Mouse (Mus musculus): Measurements from ENCODE around the gene Myo1f. TPM values are rescaled to one million over a fixed set of nuclear protein-coding genes. Genes with fewer than 3 reads are reported as not detected.

Gene Myo1f
- polyA plus RNA-seq, 1 experiment from 2014 or later = 3.0 TPM

- Histone ChIP-seq H3K36me3 (peaks cover 78% of the 10 kb centered on the region), H3K9me3 (no peaks in the 10 kb centered on the region), H3K4me3 (no peak overlapping the region), H3K27ac (replicated peaks) (no peak overlapping the region), H3K27me3 (replicated peaks) (no peaks in the 10 kb centered on the region), H3K4me2 (no peak overlapping the region), H3K9ac (no peak overlapping the region), H3K4me1 (no peaks in the 10 kb centered on the region)
- WGBS = 80% methylated on average over 3 of the region's 3 CpGs
- ATAC-seq (ENCODE audit: extremely low read depth, insufficient number of reproducible peaks, low FRiP score, low TSS enrichment) = no peak
Observed at GRCm38 (mm10) chr17:33539106-33539675, 16.3 kb upstream of the Myo1f start.

- no peak overlapping the region for H3K9ac ChIP-seq
- no peak for ATAC-seq (ENCODE audit: extremely low read depth, insufficient number of reproducible peaks, low FRiP score, low TSS enrichment)
- H3K4me2 ChIP-seq = no peak overlapping the region
- 84% methylated on average over 4 of the region's 4 CpGs for WGBS
- H3K36me3 ChIP-seq = peaks cover 78% of the 10 kb centered on the region
- no peak overlapping the region for H3K27ac ChIP-seq (replicated peaks)
- H3K4me3 ChIP-seq = no peak overlapping the region
- no peaks in the 10 kb centered on the region for H3K4me1 ChIP-seq
- H3K9me3 ChIP-seq = no peaks in the 10 kb centered on the region
- no peaks in the 10 kb centered on the region for H3K27me3 ChIP-seq (replicated peaks)
Observed at GRCm38 (mm10) chr17:33539878-33540277, 15.6 kb upstream of the Myo1f start.

- H3K4me2 ChIP-seq = no peak overlapping the region
- no peak for ATAC-seq (ENCODE audit: extremely low read depth, insufficient number of reproducible peaks, low FRiP score, low TSS enrichment)
- no peaks in the 10 kb centered on the region for H3K27me3 ChIP-seq (replicated peaks)
- no peak overlapping the region for H3K4me3 ChIP-seq
- peaks cover 98% of the 10 kb centered on the region for H3K36me3 ChIP-seq
- WGBS = 86% methylated on average over 6 of the region's 6 CpGs
- no peak overlapping the region for H3K27ac ChIP-seq (replicated peaks)
- no peaks in the 10 kb centered on the region for H3K9me3 ChIP-seq
- no peak overlapping the region for H3K9ac ChIP-seq
- no peaks in the 10 kb centered on the region for H3K4me1 ChIP-seq
Observed at GRCm38 (mm10) chr17:33549212-33549611, 6.3 kb upstream of the Myo1f start.

DNA sequence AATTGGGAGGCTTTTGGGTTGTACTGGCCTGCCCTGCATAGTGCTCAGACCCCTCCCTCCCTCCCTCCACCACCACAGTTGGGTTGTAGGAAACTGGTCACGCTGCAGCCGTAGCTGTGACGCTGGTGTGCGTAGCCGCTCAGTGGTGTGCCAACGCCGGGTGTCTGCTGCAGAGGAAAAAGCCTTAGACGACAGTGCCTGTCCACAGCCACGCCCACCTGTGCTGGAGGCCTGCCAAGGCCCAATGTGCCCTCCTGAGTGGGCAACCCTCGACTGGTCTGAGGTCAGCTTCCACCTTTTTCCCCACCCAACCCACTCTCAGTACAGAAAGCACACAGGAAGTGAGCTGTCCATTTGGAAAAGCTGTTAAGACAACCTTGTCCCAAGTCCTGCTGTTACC is 5.1 kb upstream of the Myo1f start:
- WGBS = 75% methylated on average over 10 of the region's 10 CpGs
- Histone ChIP-seq H3K9ac (no peak overlapping the region), H3K27ac (replicated peaks) (no peak overlapping the region), H3K4me2 (no peak overlapping the region), H3K36me3 (peaks cover 86% of the 10 kb centered on the region), H3K27me3 (replicated peaks) (no peaks in the 10 kb centered on the region), H3K4me3 (no peak overlapping the region), H3K4me1 (no peaks in the 10 kb centered on the region), H3K9me3 (no peaks in the 10 kb centered on the region)
- no peak for ATAC-seq (ENCODE audit: extremely low read depth, insufficient number of reproducible peaks, low FRiP score, low TSS enrichment)

- Histone ChIP-seq H3K27ac (replicated peaks) (no peak overlapping the region), H3K9ac (no peak overlapping the region), H3K4me1 (no peaks in the 10 kb centered on the region), H3K9me3 (no peaks in the 10 kb centered on the region), H3K36me3 (peaks cover 69% of the 10 kb centered on the region), H3K27me3 (replicated peaks) (no peaks in the 10 kb centered on the region), H3K4me3 (no peak overlapping the region), H3K4me2 (no peak overlapping the region)
- whole genome bisulfite sequencing = 83% methylated on average over 4 of the region's 4 CpGs
- ATAC-seq (ENCODE audit: extremely low read depth, insufficient number of reproducible peaks, low FRiP score, low TSS enrichment) = no peak
Observed at GRCm38 (mm10) chr17:33552113-33552512, 3.4 kb upstream of the Myo1f start.

DNA sequence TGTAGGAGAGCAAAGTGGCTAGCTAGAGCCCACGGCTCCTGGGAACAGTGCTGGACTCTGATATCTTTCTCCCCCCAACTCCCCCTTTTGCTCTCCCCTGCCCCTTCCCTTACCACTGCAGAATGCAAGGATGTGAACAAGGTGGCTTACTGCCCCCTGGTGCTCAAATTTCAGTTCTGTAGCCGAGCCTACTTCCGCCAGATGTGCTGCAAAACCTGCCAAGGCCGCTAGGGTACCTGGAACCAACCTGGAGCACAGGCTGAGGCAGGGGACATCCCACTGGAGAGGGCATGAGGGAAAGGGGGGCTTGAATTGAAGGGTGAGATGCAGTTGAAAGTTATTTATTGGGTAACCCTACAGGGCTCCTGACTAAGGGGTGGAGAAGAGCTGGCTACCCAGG is 2.5 kb upstream of the Myo1f start:
- Histone ChIP-seq H3K36me3 (peaks cover 61% of the 10 kb centered on the region), H3K9me3 (no peaks in the 10 kb centered on the region), H3K27ac (replicated peaks) (no peak overlapping the region), H3K4me3 (no peak overlapping the region), H3K4me2 (no peak overlapping the region), H3K4me1 (no peaks in the 10 kb centered on the region), H3K27me3 (replicated peaks) (no peaks in the 10 kb centered on the region), H3K9ac (no peak overlapping the region)
- WGBS = 53% methylated on average over 4 of the region's 4 CpGs
- no peak for ATAC-seq (ENCODE audit: extremely low read depth, insufficient number of reproducible peaks, low FRiP score, low TSS enrichment)

DNA sequence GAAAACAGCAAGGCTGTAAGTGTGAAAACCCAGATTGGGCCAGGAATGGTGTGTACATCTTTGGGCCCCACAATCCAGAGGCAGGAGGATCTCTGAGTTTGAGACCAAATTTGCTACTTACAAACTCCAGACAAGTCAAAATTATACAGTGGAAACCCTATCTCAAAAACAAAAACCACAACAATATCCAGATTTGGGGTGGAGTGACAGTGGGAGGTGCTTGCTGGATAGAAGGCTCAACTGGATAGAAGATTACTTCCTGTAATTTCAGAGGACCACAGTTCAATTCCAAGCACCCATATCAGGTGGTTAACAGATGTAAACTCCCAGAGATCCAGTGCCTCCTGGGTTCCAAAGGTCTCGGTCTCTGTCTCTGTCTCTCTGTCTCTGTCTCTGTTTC is 971 bp upstream of the Myo1f start:
- no peaks in the 10 kb centered on the region for H3K4me1 ChIP-seq
- ATAC-seq (ENCODE audit: extremely low read depth, insufficient number of reproducible peaks, low FRiP score, low TSS enrichment) = no peak
- peaks cover 45% of the 10 kb centered on the region for H3K36me3 ChIP-seq
- no peak overlapping the region for H3K9ac ChIP-seq
- H3K27me3 ChIP-seq (replicated peaks) = no peaks in the 10 kb centered on the region
- no peak overlapping the region for H3K27ac ChIP-seq (replicated peaks)
- H3K4me2 ChIP-seq = no peak overlapping the region
- H3K4me3 ChIP-seq = no peak overlapping the region
- H3K9me3 ChIP-seq = no peaks in the 10 kb centered on the region
- 95% methylated on average over 1 of the region's 1 CpGs for WGBS

DNA sequence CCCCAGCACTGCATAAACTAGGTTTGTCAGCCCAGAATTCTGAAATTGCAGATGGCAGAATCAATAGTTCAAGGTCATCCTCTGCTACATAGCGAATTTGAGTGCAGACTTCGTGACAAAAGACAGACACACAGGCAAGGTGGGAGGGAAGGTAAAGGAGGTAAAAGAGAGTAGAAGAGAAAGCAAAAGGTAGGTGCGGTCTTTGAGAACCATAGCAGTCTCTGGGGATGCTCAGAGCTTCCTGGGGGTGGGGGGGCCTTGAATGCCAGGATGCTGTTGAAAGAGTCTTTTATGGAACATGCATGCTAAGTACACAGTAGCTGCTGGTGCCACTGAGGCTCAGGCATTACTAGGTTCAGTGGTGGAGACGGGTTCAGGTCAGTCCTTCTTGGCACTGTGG is 2.4 kb downstream of the Myo1f start:
- H3K27ac ChIP-seq (replicated peaks) = no peak overlapping the region
- H3K4me1 ChIP-seq = no peaks in the 10 kb centered on the region
- peaks cover 13% of the 10 kb centered on the region for H3K36me3 ChIP-seq
- H3K27me3 ChIP-seq (replicated peaks) = no peaks in the 10 kb centered on the region
- ATAC-seq (ENCODE audit: extremely low read depth, insufficient number of reproducible peaks, low FRiP score, low TSS enrichment) = no peak
- no peak overlapping the region for H3K4me2 ChIP-seq
- no peak overlapping the region for H3K4me3 ChIP-seq
- no peak overlapping the region for H3K9ac ChIP-seq
- WGBS = 74% methylated on average over 4 of the region's 4 CpGs
- no peaks in the 10 kb centered on the region for H3K9me3 ChIP-seq

- Histone ChIP-seq H3K4me3 (no peak overlapping the region), H3K27me3 (replicated peaks) (no peaks in the 10 kb centered on the region), H3K9me3 (no peaks in the 10 kb centered on the region), H3K4me2 (no peak overlapping the region), H3K27ac (replicated peaks) (no peak overlapping the region), H3K36me3 (no peaks in the 10 kb centered on the region), H3K9ac (no peak overlapping the region), H3K4me1 (no peaks in the 10 kb centered on the region)
- ATAC-seq (ENCODE audit: extremely low read depth, insufficient number of reproducible peaks, low FRiP score, low TSS enrichment) = no peak
- 52% methylated on average over 2 of the region's 2 CpGs for WGBS
Observed at GRCm38 (mm10) chr17:33563527-33564076, 8.1 kb downstream of the Myo1f start.

DNA sequence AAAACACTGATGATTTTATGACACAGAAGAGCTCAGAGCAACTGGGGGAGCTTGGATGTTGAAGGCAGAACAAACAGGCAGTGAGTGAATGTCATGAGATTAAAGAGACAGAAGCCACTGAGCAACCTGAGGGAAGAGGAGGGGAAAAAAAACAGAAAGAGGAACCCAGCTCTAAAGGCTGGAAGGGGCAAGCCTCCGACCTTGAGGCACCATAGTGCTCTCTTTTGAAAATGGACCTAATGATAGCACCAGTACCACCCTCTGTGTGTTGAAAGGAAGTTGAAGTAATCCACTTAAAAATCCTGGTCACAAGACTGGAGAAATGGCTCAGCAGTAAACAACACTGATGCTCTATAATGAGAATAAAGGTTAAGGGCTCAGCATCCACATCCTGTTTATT is 9.1 kb downstream of the Myo1f start:
- ATAC-seq (ENCODE audit: extremely low read depth, insufficient number of reproducible peaks, low FRiP score, low TSS enrichment) = no peak
- no peaks in the 10 kb centered on the region for H3K36me3 ChIP-seq
- no peak overlapping the region for H3K9ac ChIP-seq
- no peak overlapping the region for H3K27ac ChIP-seq (replicated peaks)
- H3K4me2 ChIP-seq = no peak overlapping the region
- no peaks in the 10 kb centered on the region for H3K4me1 ChIP-seq
- no peak overlapping the region for H3K4me3 ChIP-seq
- no peaks in the 10 kb centered on the region for H3K9me3 ChIP-seq
- WGBS = 28% methylated on average over 1 of the region's 1 CpGs
- H3K27me3 ChIP-seq (replicated peaks) = no peaks in the 10 kb centered on the region

- Histone ChIP-seq H3K36me3 (no peaks in the 10 kb centered on the region), H3K9me3 (no peaks in the 10 kb centered on the region), H3K9ac (no peak overlapping the region), H3K4me1 (no peaks in the 10 kb centered on the region), H3K27me3 (replicated peaks) (no peaks in the 10 kb centered on the region), H3K27ac (replicated peaks) (no peak overlapping the region), H3K4me2 (no peak overlapping the region), H3K4me3 (no peak overlapping the region)
- WGBS = 54% methylated on average over 2 of the region's 2 CpGs
- no peak for ATAC-seq (ENCODE audit: extremely low read depth, insufficient number of reproducible peaks, low FRiP score, low TSS enrichment)
Observed at GRCm38 (mm10) chr17:33566182-33566581, 10.7 kb downstream of the Myo1f start.

GRCm38 (mm10) chr17:33584061-33584460 is 28.6 kb downstream of the Myo1f start:
- Histone ChIP-seq H3K4me3 (no peak overlapping the region), H3K36me3 (no peaks in the 10 kb centered on the region), H3K27me3 (replicated peaks) (peaks cover 3% of the 10 kb centered on the region; the same call in 1 of the 2 replicates), H3K4me1 (no peaks in the 10 kb centered on the region), H3K9me3 (no peaks in the 10 kb centered on the region), H3K9ac (no peak overlapping the region), H3K4me2 (no peak overlapping the region), H3K27ac (replicated peaks) (no peak overlapping the region)
- ATAC-seq (ENCODE audit: extremely low read depth, insufficient number of reproducible peaks, low FRiP score, low TSS enrichment) = no peak
- 71% methylated on average over 4 of the region's 4 CpGs for WGBS
